Mouse (Mus musculus): ENCODE results near the gene Adarb2. TPM values are rescaled to one million over a fixed set of nuclear protein-coding genes. Genes with fewer than 3 reads are reported as not detected.

Adarb2 gene
- polyA plus RNA-seq, 1 experiment: 10.0 TPM

DNA sequence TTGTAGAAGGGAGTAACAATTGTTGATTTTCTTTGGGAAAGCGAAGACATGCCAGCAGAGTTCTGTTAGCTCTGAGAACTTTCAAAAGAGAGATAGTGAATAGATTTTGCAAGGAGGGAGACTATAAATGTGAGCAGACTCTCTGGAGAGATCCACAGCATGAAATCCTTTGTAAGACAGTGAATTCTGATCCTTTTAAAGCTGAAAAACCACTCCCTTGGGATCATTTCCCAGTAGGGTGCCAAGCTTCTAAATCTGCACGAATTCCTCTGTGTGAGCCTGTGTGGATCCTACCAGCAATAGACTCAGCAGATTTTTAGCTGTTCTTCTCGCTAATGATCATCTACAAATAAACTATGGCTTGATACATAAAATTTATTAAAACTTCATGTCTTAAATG lies 278.7 kb downstream of the Adarb2 start:
- TF ChIP-seq POLR2A (IDR thresholded peaks at IDR 0.05; ENCODE audit: borderline replicate concordance, insufficient read depth, low read length) (no peak), CTCF (IDR thresholded peaks at IDR 0.05; ENCODE audit: borderline replicate concordance, insufficient read depth, low read depth, low read length) (no peak)
- 70% methylated on average over 3 of the region's 3 CpGs for WGBS

DNA sequence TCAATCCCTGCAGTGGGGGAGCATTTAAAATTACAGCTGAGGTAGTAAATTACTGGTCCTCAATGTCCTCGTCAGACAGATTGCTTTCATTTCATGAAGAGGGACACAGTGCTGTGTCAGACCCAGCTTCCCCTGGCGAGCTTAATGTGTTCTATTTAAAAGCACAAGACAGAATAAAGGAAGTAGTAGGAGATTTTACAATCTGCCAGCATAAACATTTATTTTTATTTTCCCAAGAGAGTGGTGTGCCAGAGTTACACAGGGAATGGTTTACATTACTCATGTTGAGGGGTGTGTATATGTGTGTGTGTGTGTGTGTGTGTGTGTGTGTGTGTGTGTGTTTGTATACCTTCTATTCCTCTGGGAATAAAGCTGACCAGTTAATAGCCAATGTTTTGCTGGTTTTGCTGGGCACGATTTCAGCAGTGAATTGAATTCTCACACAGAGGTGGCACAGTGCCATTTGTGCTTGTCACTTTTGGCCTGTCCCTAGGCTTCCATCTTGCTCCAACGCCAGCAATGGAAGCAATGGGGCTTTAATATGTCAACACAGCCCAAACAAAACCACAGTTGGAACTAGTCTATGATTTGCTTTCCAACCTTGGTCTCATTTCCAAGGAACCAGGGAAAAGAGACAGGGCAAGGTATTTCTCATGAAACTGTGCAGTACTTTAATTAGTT lies 282.1 kb downstream of the Adarb2 start:
- H3K27me3 ChIP-seq (ENCODE audit: control insufficient read depth, insufficient read depth, low read length): no peaks in the 10 kb centered on the region
- TF ChIP-seq POLR2A (IDR thresholded peaks at IDR 0.05; ENCODE audit: borderline replicate concordance, insufficient read depth, low read length) (no peak), CTCF (IDR thresholded peaks at IDR 0.05; ENCODE audit: borderline replicate concordance, insufficient read depth, low read depth, low read length) (no peak)
- no peak overlapping the region for H3K27ac ChIP-seq (ENCODE audit: insufficient read depth, low read length)
- WGBS: 14% methylated on average over 4 of the region's 4 CpGs
- peak; percentile 34 to 61 for DNase-seq
- no peak overlapping the region for H3K4me3 ChIP-seq (replicated peaks; ENCODE audit: insufficient read depth, low read depth, low read length)
- peaks cover 5% of the 10 kb centered on the region; the same call in 1 of the 2 replicates for H3K4me1 ChIP-seq (ENCODE audit: control insufficient read depth, insufficient read depth, low read length)

More for the DNA sequence above, 278.7 kb downstream of the Adarb2 start:
- Histone ChIP-seq H3K4me3 (replicated peaks; ENCODE audit: insufficient read depth, low read depth, low read length) (no peak overlapping the region), H3K4me1 (ENCODE audit: control insufficient read depth, insufficient read depth, low read length) (0 out of 2 replicates have a peak, but pooled peaks cover 2% of the 10 kb centered on the region), H3K27ac (ENCODE audit: insufficient read depth, low read length) (no peak overlapping the region), H3K27me3 (ENCODE audit: control insufficient read depth, insufficient read depth, low read length) (no peaks in the 10 kb centered on the region)
- DNase-seq: no peak

DNA sequence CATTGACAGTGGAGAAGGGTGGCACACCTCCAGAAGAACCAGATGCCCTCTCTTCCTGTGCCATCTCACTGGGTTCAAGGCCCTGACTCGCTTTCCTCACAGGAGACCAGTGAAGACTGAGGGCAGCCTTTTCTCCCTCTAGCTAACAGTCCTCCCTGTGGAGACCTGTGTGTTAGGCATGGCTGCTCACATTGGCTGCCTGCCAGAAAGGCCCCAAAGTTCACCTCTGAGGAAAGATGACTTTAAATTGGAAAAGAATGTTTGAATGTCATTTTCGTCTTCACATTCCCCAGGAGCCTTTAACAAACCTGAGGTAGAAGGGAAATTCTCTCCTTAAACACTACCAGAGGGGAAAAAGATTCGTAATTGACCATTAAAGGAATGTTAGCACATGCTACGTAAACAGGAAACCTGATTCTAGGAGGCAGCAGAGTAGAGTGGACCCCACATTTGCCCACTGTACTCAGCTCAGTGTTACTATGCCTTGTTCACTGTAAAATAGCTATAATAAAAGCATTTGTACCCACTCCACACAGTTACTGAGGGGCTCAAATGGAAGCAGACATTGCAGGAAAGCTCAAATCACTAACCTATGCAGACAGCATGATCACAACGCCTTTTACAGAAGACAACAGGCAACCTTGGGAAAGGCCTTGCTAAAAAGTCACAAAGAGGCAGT lies 285.2 kb downstream of the Adarb2 start:
- no peaks in the 10 kb centered on the region for H3K27me3 ChIP-seq (ENCODE audit: control insufficient read depth, insufficient read depth, low read length)
- H3K4me3 ChIP-seq (replicated peaks; ENCODE audit: insufficient read depth, low read depth, low read length): no peak overlapping the region
- peaks cover 5% of the 10 kb centered on the region; the same call in 1 of the 2 replicates for H3K4me1 ChIP-seq (ENCODE audit: control insufficient read depth, insufficient read depth, low read length)
- DNase-seq: no peak
- WGBS: 80% methylated on average over 5 of the region's 5 CpGs
- no peak for TF ChIP-seq CTCF (IDR thresholded peaks at IDR 0.05; ENCODE audit: borderline replicate concordance, insufficient read depth, low read depth, low read length)
- TF ChIP-seq POLR2A (IDR thresholded peaks at IDR 0.05; ENCODE audit: borderline replicate concordance, insufficient read depth, low read length): no peak
- no peak overlapping the region for H3K27ac ChIP-seq (ENCODE audit: insufficient read depth, low read length)

DNA sequence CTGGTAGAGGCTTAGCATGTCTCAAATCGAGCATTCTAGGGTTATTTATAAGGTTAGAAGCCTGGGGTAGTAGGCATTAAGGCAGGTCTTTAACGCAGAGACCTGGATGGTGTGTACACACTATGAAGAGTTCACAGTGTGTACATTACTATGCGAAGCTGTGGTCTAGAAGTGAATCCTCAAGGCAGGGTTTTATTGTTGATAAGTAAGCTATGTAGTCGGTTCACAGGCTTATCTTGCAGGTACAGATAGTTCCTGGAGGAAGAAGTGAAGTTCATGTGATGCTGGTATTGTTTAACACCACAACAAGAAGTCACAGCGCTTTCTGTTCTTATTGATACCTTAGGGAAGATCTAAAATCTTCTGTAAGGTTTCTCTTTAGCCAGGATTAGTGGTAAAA lies 290.7 kb downstream of the Adarb2 start:
- TF ChIP-seq POLR2A (IDR thresholded peaks at IDR 0.05; ENCODE audit: borderline replicate concordance, insufficient read depth, low read length) (no peak), CTCF (IDR thresholded peaks at IDR 0.05; ENCODE audit: borderline replicate concordance, insufficient read depth, low read depth, low read length) (no peak)
- Histone ChIP-seq H3K27me3 (ENCODE audit: control insufficient read depth, insufficient read depth, low read length) (no peaks in the 10 kb centered on the region), H3K4me1 (ENCODE audit: control insufficient read depth, insufficient read depth, low read length) (no peaks in the 10 kb centered on the region), H3K4me3 (replicated peaks; ENCODE audit: insufficient read depth, low read depth, low read length) (no peak overlapping the region), H3K27ac (ENCODE audit: insufficient read depth, low read length) (no peak overlapping the region)
- WGBS: 89% methylated on average over 5 of the region's 5 CpGs
- no peak for DNase-seq

DNA sequence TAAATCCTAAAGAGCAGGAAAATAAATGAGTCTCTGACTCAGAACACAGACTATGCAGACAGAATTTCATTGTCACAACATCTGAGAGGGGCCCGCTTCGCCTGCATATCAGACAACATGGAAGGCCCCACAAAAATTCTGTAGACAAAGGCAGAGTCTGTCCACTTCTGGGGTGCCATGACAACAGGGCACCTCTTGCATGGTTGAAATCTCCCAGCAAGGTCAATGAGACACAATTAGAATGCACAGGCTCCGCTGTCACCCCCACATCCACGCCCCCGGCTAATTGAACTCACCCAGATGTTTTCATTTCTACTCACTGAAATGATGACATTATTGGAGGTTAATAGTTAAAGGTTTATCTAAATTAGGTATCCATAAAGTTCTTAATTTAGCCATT lies 296.9 kb downstream of the Adarb2 start:
- Histone ChIP-seq H3K27me3 (ENCODE audit: control insufficient read depth, insufficient read depth, low read length) (no peaks in the 10 kb centered on the region), H3K4me3 (replicated peaks; ENCODE audit: insufficient read depth, low read depth, low read length) (no peak overlapping the region), H3K4me1 (ENCODE audit: control insufficient read depth, insufficient read depth, low read length) (no peaks in the 10 kb centered on the region), H3K27ac (ENCODE audit: insufficient read depth, low read length) (no peak overlapping the region)
- no peak for DNase-seq
- no peak for TF ChIP-seq POLR2A (IDR thresholded peaks at IDR 0.05; ENCODE audit: borderline replicate concordance, insufficient read depth, low read length)
- 75% methylated on average over 5 of the region's 5 CpGs for WGBS

DNA sequence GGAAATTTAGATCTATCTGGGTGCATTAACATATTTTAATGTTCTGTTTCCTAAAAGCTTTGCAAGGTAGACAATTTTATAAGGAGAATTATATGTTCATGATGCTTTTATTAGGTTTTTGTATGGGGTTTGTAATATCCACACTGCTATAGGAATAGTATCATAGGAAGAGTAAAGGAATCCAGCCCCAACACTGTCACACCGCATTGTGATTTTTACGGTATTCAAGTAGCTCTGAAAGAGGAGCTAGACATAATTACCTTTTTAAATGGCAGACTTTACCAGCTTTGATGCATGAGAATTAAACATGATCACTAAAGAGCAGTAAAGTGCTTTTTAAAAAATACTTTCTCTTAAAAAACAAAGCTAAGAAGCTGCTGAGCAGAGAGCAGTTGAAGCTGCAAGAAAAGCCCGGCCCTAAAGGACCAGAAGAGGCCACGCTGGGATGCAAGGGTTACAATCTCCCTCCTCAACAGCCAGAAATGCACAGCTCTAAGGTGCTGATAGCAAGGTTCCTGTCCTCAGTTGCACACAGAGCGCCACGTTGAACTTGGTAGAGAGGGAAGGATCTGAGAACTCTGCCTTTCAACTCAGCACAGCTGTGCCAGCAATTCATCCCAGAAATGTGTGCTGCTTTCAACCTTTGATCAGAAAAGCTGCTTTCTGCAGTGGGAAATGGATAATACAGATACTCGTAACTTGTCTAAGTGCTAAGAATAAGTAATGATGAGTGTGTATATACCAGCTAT lies 308.6 kb downstream of the Adarb2 start:
- Histone ChIP-seq H3K4me1 (ENCODE audit: control insufficient read depth, insufficient read depth, low read length) (no peaks in the 10 kb centered on the region), H3K4me3 (replicated peaks; ENCODE audit: insufficient read depth, low read depth, low read length) (no peak overlapping the region), H3K27ac (ENCODE audit: insufficient read depth, low read length) (no peak overlapping the region), H3K27me3 (ENCODE audit: control insufficient read depth, insufficient read depth, low read length) (no peaks in the 10 kb centered on the region)
- WGBS: 84% methylated on average over 7 of the region's 7 CpGs
- TF ChIP-seq POLR2A (IDR thresholded peaks at IDR 0.05; ENCODE audit: borderline replicate concordance, insufficient read depth, low read length): no peak
- no peak for TF ChIP-seq CTCF (IDR thresholded peaks at IDR 0.05; ENCODE audit: borderline replicate concordance, insufficient read depth, low read depth, low read length)
- no peak for DNase-seq

DNA sequence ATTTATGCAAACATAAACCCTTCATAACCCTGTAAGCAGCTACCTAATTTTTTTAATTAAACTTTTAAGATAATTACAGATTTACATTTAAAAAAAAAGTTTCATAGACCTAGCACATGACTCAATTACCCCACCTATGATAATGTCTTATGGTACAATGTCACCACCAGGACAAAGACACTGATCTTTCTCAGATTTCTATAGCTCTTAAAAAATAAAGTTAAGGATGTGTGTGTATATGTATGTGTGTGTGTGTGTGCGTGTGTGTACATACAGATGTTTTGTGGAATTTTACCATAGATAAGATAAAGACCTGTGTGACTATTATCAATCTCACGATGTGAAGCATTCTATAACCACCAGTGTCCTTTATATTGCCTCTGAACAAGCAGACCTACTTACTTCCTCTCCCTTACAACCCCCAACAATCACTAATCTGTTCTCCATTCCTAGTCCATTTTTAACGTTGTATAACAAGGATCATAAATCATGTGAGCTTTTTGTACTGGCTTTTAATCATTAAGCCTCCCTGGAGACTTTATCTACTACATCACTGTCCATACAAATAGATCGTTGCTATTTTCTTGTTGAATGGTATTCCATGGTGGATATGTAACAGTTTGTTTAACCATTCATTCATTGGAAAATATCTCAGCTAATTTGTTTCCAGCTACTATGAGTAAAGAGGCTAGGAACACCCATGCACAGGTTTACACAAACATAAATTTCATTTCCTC lies 313.5 kb downstream of the Adarb2 start:
- H3K4me3 ChIP-seq (replicated peaks; ENCODE audit: insufficient read depth, low read depth, low read length): no peak overlapping the region
- WGBS: 89% methylated on average over 4 of the region's 4 CpGs
- TF ChIP-seq CTCF (IDR thresholded peaks at IDR 0.05; ENCODE audit: borderline replicate concordance, insufficient read depth, low read depth, low read length) (no peak), POLR2A (IDR thresholded peaks at IDR 0.05; ENCODE audit: borderline replicate concordance, insufficient read depth, low read length) (no peak)
- DNase-seq: no peak
- H3K27me3 ChIP-seq (ENCODE audit: control insufficient read depth, insufficient read depth, low read length): no peaks in the 10 kb centered on the region
- no peaks in the 10 kb centered on the region for H3K4me1 ChIP-seq (ENCODE audit: control insufficient read depth, insufficient read depth, low read length)
- no peak overlapping the region for H3K27ac ChIP-seq (ENCODE audit: insufficient read depth, low read length)
